Mouse (Mus musculus): ENCODE results near the gene 5430402E10Rik.
A peak's percentile ranks its signal among the peaks of the same experiment; 100 is the strongest.
"Not testable (repeated sequence)": the region's sequence is repeated elsewhere in the genome, so short reads cannot be mapped to it uniquely, and the experiment has no call there.

5430402E10Rik gene

DNA sequence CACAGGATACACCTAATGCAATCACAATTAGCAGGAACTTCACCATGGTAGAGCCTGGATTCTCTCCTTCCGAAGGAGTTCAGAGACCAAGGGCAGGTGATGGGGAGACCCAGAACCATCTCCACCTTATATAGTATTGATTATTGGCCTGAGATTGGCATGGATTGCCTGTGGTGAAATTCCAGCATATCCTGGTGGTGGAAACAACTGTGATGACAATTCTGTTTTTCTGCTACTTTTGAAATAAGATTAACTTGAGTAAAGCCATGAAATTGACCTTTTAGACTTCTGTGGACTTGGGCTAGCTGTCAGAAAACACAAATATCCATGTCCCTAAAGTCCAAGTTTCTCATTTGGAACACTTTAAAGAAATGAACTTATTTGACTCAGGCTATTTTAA lies at the start of gene 5430402E10Rik:
Gene 5430402E10Rik (minus strand): TSS at position 101 of the 400 bp plus-strand sequence.
- DNase-seq (ENCODE audit: low spot score): not testable (repeated sequence)

GRCm38 (mm10) chrX:77880033-77880432 lies 44.8 kb downstream of the 5430402E10Rik start:
- peak; percentile 18 for DNase-seq (ENCODE audit: low spot score)

Data from adipocyte (in vitro differentiated cells).